18 mouse cellular contexts compared by ENCODE assay signal in the genomic region with DNA sequence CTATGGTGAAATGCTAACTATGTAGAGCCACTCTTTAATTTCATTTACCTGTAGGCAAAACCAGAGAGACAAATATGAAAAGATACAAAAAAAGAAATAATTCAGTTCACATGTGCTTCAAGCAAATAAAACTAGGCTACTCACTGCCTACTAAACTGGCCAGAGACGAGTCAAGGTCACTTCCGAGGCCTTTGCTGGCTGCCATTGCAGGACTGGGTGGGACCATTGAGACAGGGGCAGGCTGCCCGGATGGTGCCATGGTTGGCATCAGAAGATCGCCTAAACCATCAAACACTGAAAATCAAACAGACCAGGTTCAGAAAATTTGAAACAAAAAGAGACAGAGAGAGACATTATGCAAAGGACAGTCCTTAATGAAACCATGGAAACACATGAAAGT. TPM values are rescaled to one million over a fixed set of nuclear protein-coding genes. Genes with fewer than 3 reads are reported as not detected.
DNase-seq lines count a peak whose midpoint lies in the region; TF ChIP-seq lines count a peak whose summit lies in the region.
"Had no signal": no experiment of that assay in that cellular context is flagged by ENCODE, and none has a peak within 500 bp of the region (broad histone marks: within the 10 kb centered on the region; RNA-seq: fewer than 3 reads in every experiment).

No protein-coding gene starts in this region.

- DNase-seq in adrenal gland, postnatal 10 days: peak; percentile 9
- no peak for DNase-seq in adrenal gland, adult 18-20 months (ENCODE audit: low spot score in 2 of 2)
- peak; percentile 66 for DNase-seq in heart, adult 11 months
- no peak for DNase-seq in heart, adult 2 months
- DNase-seq: cerebellum, adult 11 months; cerebellum, adult 18-20 months; cerebellum, adult 8-10 months; cerebellum, adult 9-11 months; cerebellum, postnatal 14 days; cerebellum, postnatal 36 days; embryo, embryonic 11 days had no signal

- intact Hi-C loops in heart, adult 2 months (cut with DNase I): no loop called here

- no peak overlapping the region for H3K4me3 ChIP-seq in heart, adult 2 months
- H3K4me3 ChIP-seq: embryonic facial prominence, embryonic 13.5 days; embryonic facial prominence, embryonic 15.5 days; erythroblast, embryonic 14.5 days; forebrain, embryonic 10.5 days; forebrain, embryonic 12.5 days had no signal

- no peaks in the 10 kb centered on the region for H3K36me3 ChIP-seq in heart, adult 2 months (ENCODE audit: control insufficient read depth, insufficient read depth, low read length)
- H3K36me3 ChIP-seq: embryonic facial prominence, embryonic 13.5 days; embryonic facial prominence, embryonic 15.5 days; forebrain, embryonic 10.5 days; forebrain, embryonic 12.5 days had no signal

- no peak for TF ChIP-seq POLR2A in heart, adult 2 months (IDR thresholded peaks at IDR 0.05; ENCODE audit: insufficient read depth, low read depth, low read length)

- no peaks in the 10 kb centered on the region for H3K79me2 ChIP-seq in heart, adult 2 months (replicated peaks; ENCODE audit: control insufficient read depth, insufficient read depth, low read length)

- no peak for TF ChIP-seq CTCF in heart, adult 2 months (IDR thresholded peaks at IDR 0.05)

- WGBS in heart, adult 2 months: 82% methylated on average over 4 of the region's 4 CpGs

- no peak overlapping the region for H3K9ac ChIP-seq in heart, adult 2 months (ENCODE audit: low read depth, low read length)
- H3K9ac ChIP-seq: embryonic facial prominence, embryonic 13.5 days; embryonic facial prominence, embryonic 15.5 days; forebrain, embryonic 12.5 days had no signal

- TF ChIP-seq EP300 in heart, adult 2 months (IDR thresholded peaks at IDR 0.05; ENCODE audit: insufficient read depth, low read depth, low read length): no peak

- no peak overlapping the region for H3K27ac ChIP-seq in heart, adult 2 months
- H3K27ac ChIP-seq: embryonic facial prominence, embryonic 13.5 days; embryonic facial prominence, embryonic 15.5 days; forebrain, embryonic 10.5 days; forebrain, embryonic 12.5 days had no signal

- H3K4me1 ChIP-seq in heart, adult 2 months (ENCODE audit: control insufficient read depth, insufficient read depth, low read length): no peaks in the 10 kb centered on the region
- H3K4me1 ChIP-seq: forebrain, embryonic 10.5 days; forebrain, embryonic 12.5 days had no signal

- H3K27me3 ChIP-seq in heart, adult 2 months (ENCODE audit: control insufficient read depth, insufficient read depth, low read length): no peaks in the 10 kb centered on the region
- H3K27me3 ChIP-seq: embryonic facial prominence, embryonic 13.5 days; embryonic facial prominence, embryonic 15.5 days; forebrain, embryonic 12.5 days had no signal

RNA-seq across cellular contexts. Expression of a gene that starts 38.0 kb away (rescaled TPM):
- total RNA-seq in adrenal gland, postnatal 10 days (2021): 100 to 1,000 TPM in 1 of 2 experiments, 10 to 100 TPM in 1; 80.4 to 108 TPM
- total RNA-seq in adrenal gland, adult 18-20 months (2021): 100 to 1,000 TPM; 136 to 445 TPM
- under 1 TPM; 0.30 to 0.37 TPM for total RNA-seq in heart, adult 2 months (2021)
- 0.16 and 0.56 TPM in 2 replicates for polyA plus RNA-seq in heart, adult 2 months (2012; rRNA removed)
- total RNA-seq: common myeloid progenitor, adult 5-6 weeks; MEL had no signal
- polyA plus RNA-seq: erythroblast, embryonic 14.5 days had no signal

Comparison
In these comparisons a context has a peak if more than half of its experiments do, and no peak if none do; other contexts are left out.
1. DNase-seq: peak in adrenal gland, postnatal 10 days (single experiment) and heart, adult 11 months (single experiment); none in adrenal gland, adult 18-20 months (0 of 2) and heart, adult 2 months (0 of 2).
2. RNA of a gene that starts 38.0 kb away (total RNA-seq): 136 to 445 TPM in adrenal gland, adult 18-20 months and 80.4 to 108 TPM in adrenal gland, postnatal 10 days; 0.30 to 0.37 TPM in heart, adult 2 months; every median in the first group is over 10 times any median in the second.